30 mouse cellular contexts compared by ENCODE assay signal in genomic region chr5:91118618-91119017, GRCm38 (mm10). TPM values are rescaled to one million over a fixed set of nuclear protein-coding genes. Genes with fewer than 3 reads are reported as not detected.
DNase-seq lines count a peak whose midpoint lies in the region; ATAC-seq and TF ChIP-seq lines count a peak whose summit lies in the region.
"Had no signal": no experiment of that assay in that cellular context is flagged by ENCODE, and none has a peak within 500 bp of the region (broad histone marks: within the 10 kb centered on the region; RNA-seq: fewer than 3 reads in every experiment).

No protein-coding gene starts in this region.

- H3K4me2 ChIP-seq in heart, embryonic 11.5 days: no peak overlapping the region
- no peak overlapping the region for H3K4me2 ChIP-seq in heart, embryonic 14.5 days (ENCODE audit: low read length)
- H3K4me2 ChIP-seq in heart, postnatal 0 days (ENCODE audit: low read depth, low read length): no peak overlapping the region
- H3K4me2 ChIP-seq: hindbrain, embryonic 13.5 days; intestine, embryonic 15.5 days; kidney, embryonic 15.5 days had no signal

- ATAC-seq in heart, embryonic 11.5 days (replicated peaks; ENCODE audit: insufficient number of reproducible peaks, low FRiP score, low TSS enrichment): 0 out of 2 replicates have a peak, but pooled peaks have one; percentile 35
- no peak for ATAC-seq in heart, embryonic 14.5 days (ENCODE audit: insufficient number of reproducible peaks, insufficient read depth, low FRiP score, low read depth)
- peak; percentile 95 for ATAC-seq in heart, postnatal 0 days (ENCODE audit: insufficient read depth, low read depth)
- ATAC-seq in erythroblast, adult 5-6 weeks (replicated peaks; ENCODE audit: low FRiP score, poor library complexity, severe bottlenecking): no peak
- ATAC-seq: forebrain, embryonic 14.5 days; forebrain, postnatal 0 days; hindbrain, embryonic 16.5 days; intestine, embryonic 15.5 days; Patski had no signal

- TF ChIP-seq EP300 in heart, postnatal 0 days (IDR thresholded peaks at IDR 0.05; ENCODE audit: low read depth): no peak

- H3K4me3 ChIP-seq in heart, embryonic 11.5 days (ENCODE audit: low read depth, low read length): no peak overlapping the region
- H3K4me3 ChIP-seq in heart, embryonic 14.5 days (ENCODE audit: control insufficient read depth in 1 of 2, insufficient read depth in 1 of 2, low read depth in 1 of 2, low read length in 2 of 2): no peak overlapping the region
- no peak overlapping the region for H3K4me3 ChIP-seq in heart, postnatal 0 days (ENCODE audit: low read depth, low read length)
- H3K4me3 ChIP-seq: hindbrain, embryonic 10.5 days; hindbrain, embryonic 13.5 days; intestine, embryonic 15.5 days; kidney, embryonic 15.5 days had no signal

- H3K27ac ChIP-seq in heart, embryonic 11.5 days (ENCODE audit: low read depth, low read length): 0 out of 2 replicates have a peak overlapping the region, but pooled peaks have one; percentile 17
- H3K27ac ChIP-seq in heart, embryonic 14.5 days (replicated peaks in 1 of 2; ENCODE audit: control insufficient read depth in 1 of 2, insufficient read depth in 1 of 2, low read depth in 2 of 2, low read length in 2 of 2): peak overlapping the region; percentile 25 to 51
- H3K27ac ChIP-seq in heart, postnatal 0 days (ENCODE audit: low read depth): peak overlapping the region; percentile 65
- H3K27ac ChIP-seq: hindbrain, embryonic 10.5 days; hindbrain, embryonic 13.5 days; intestine, embryonic 15.5 days; kidney, embryonic 15.5 days had no signal

- H3K9ac ChIP-seq in heart, embryonic 11.5 days (ENCODE audit: low read depth, low read length): no peak overlapping the region
- H3K9ac ChIP-seq in heart, embryonic 14.5 days (ENCODE audit: low read length): no peak overlapping the region
- no peak overlapping the region for H3K9ac ChIP-seq in heart, postnatal 0 days (replicated peaks; ENCODE audit: low read depth, low read length)
- H3K9ac ChIP-seq: forebrain, postnatal 0 days; hindbrain, embryonic 13.5 days; intestine, embryonic 15.5 days; kidney, embryonic 15.5 days had no signal

- TF ChIP-seq CTCF in heart, postnatal 0 days (IDR thresholded peaks at IDR 0.05; ENCODE audit: low read depth): no peak

- no peaks in the 10 kb centered on the region for H3K4me1 ChIP-seq in heart, embryonic 11.5 days (ENCODE audit: control insufficient read depth, insufficient read depth, low read length)
- H3K4me1 ChIP-seq in heart, embryonic 14.5 days (ENCODE audit: control insufficient read depth in 2 of 2, insufficient read depth in 2 of 2, low read length in 2 of 2): peaks cover 2 to 9% of the 10 kb centered on the region in 2 experiments
- H3K4me1 ChIP-seq in heart, postnatal 0 days (ENCODE audit: control insufficient read depth, insufficient read depth): no peaks in the 10 kb centered on the region
- H3K4me1 ChIP-seq: hindbrain, embryonic 10.5 days; hindbrain, embryonic 13.5 days; intestine, embryonic 15.5 days; kidney, embryonic 15.5 days had no signal

- H3K36me3 ChIP-seq in heart, embryonic 11.5 days (ENCODE audit: control insufficient read depth, insufficient read depth, low read length): no peaks in the 10 kb centered on the region
- H3K36me3 ChIP-seq in heart, embryonic 14.5 days (ENCODE audit: control insufficient read depth, insufficient read depth, low read length): no peaks in the 10 kb centered on the region
- H3K36me3 ChIP-seq in heart, postnatal 0 days (replicated peaks; ENCODE audit: control insufficient read depth, insufficient read depth, low read length): no peaks in the 10 kb centered on the region
- H3K36me3 ChIP-seq: hindbrain, embryonic 10.5 days; hindbrain, embryonic 13.5 days; intestine, embryonic 15.5 days; kidney, embryonic 15.5 days had no signal

- no peaks in the 10 kb centered on the region for H3K9me3 ChIP-seq in heart, embryonic 11.5 days (replicated peaks; ENCODE audit: control insufficient read depth, low read length)
- H3K9me3 ChIP-seq in heart, embryonic 14.5 days (ENCODE audit: control insufficient read depth, low read length): no peaks in the 10 kb centered on the region
- H3K9me3 ChIP-seq in heart, postnatal 0 days (replicated peaks; ENCODE audit: control insufficient read depth, low read length): no peaks in the 10 kb centered on the region
- H3K9me3 ChIP-seq: hindbrain, embryonic 10.5 days; hindbrain, embryonic 13.5 days; intestine, embryonic 15.5 days; kidney, embryonic 15.5 days had no signal

- no peaks in the 10 kb centered on the region for H3K27me3 ChIP-seq in heart, embryonic 11.5 days (ENCODE audit: control insufficient read depth, insufficient read depth, low read length)
- no peaks in the 10 kb centered on the region for H3K27me3 ChIP-seq in heart, embryonic 14.5 days (ENCODE audit: control insufficient read depth, insufficient read depth, low read length)
- H3K27me3 ChIP-seq in heart, postnatal 0 days (ENCODE audit: control insufficient read depth, insufficient read depth, low read length): no peaks in the 10 kb centered on the region
- H3K27me3 ChIP-seq: hindbrain, embryonic 13.5 days; intestine, embryonic 15.5 days; kidney, embryonic 15.5 days; Patski had no signal

- DNase-seq in heart, adult 8-10 months (ENCODE audit: low spot score): no peak
- no peak for DNase-seq in heart, adult 9 months (ENCODE audit: low spot score in 2 of 2)
- peak; percentile 73 for DNase-seq in heart, postnatal 0 days (ENCODE audit: low spot score)
- no peak for DNase-seq in heart, adult 11 months
- DNase-seq in NIH3T3 (ENCODE audit: low read depth): peak; percentile 25
- DNase-seq: adrenal gland, postnatal 10 days; adrenal gland, postnatal 36 days; cerebellum, adult 18-20 months; cerebellum, adult 9-10 months; cerebellum, postnatal 14 days; forebrain, postnatal 0 days; gastrocnemius, postnatal 25 days; kidney, adult 11 months; kidney, adult 8-10 months had no signal

RNA-seq across cellular contexts. Expression of gene Areg, which starts 20.8 kb away (rescaled TPM):
- polyA plus RNA-seq in heart, embryonic 11.5 days (2014; fragmentation: Nextera tagmentation; extraction: Ambion mirVana): 0.37 TPM in 1 of 2 replicates, not detected in the other
- not detected for total RNA-seq in heart, adult 8-10 months (2022)
- 0.27 TPM in 1 of 2 replicates, not detected in the other for polyA plus RNA-seq in heart, embryonic 14.5 days (2014; fragmentation: Nextera tagmentation; extraction: Ambion mirVana)
- 5.9 TPM in 1 of 2 replicates, not detected in the other for total RNA-seq in heart, postnatal 0 days (2014; rRNA removed; ENCODE audit: low replicate concordance)
- polyA plus RNA-seq in heart, postnatal 0 days (2015; fragmentation: Nextera tagmentation; extraction: Ambion mirVana): 0.19 and 0.29 TPM in 2 replicates
- not detected in 2 replicates for total RNA-seq in erythroblast, adult 5-6 weeks (2015; ENCODE audit: low replicate concordance)
- total RNA-seq in erythroblast, adult 5-6 weeks (2017; ENCODE audit: low replicate concordance): not detected in 2 replicates
- total RNA-seq: adrenal gland, adult 18-20 months; forebrain, postnatal 0 days; gastrocnemius, adult 8-10 months; gastrocnemius, postnatal 25 days had no signal
- polyA plus RNA-seq: embryonic facial prominence, embryonic 11.5 days; forebrain, embryonic 14.5 days; gonadal fat pad, adult 2 months; kidney, embryonic 15.5 days had no signal

RNA-seq across cellular contexts. Expression of gene Ereg, which starts 44.2 kb away (rescaled TPM):
- not detected in 2 replicates for polyA plus RNA-seq in heart, embryonic 11.5 days (2014; fragmentation: Nextera tagmentation; extraction: Ambion mirVana)
- under 1 TPM in 2 of 4 experiments, not detected in 2; 0.09 to 0.11 TPM for total RNA-seq in heart, adult 8-10 months (2022)
- 0.19 TPM in 1 of 2 replicates, not detected in the other for polyA plus RNA-seq in heart, embryonic 14.5 days (2014; fragmentation: Nextera tagmentation; extraction: Ambion mirVana)
- 0.34 TPM in 1 of 2 replicates, not detected in the other for total RNA-seq in heart, postnatal 0 days (2014; rRNA removed; ENCODE audit: low replicate concordance)
- 0.04 and 0.10 TPM in 2 replicates for polyA plus RNA-seq in heart, postnatal 0 days (2015; fragmentation: Nextera tagmentation; extraction: Ambion mirVana)
- total RNA-seq in erythroblast, adult 5-6 weeks (2015; ENCODE audit: low replicate concordance): not detected in 2 replicates
- not detected in 2 replicates for total RNA-seq in erythroblast, adult 5-6 weeks (2017; ENCODE audit: low replicate concordance)
- total RNA-seq: adrenal gland, postnatal 36 days; gastrocnemius, adult 8-10 months; gastrocnemius, postnatal 25 days had no signal
- polyA plus RNA-seq: forebrain, embryonic 11.5 days; forebrain, embryonic 14.5 days; forebrain, postnatal 0 days; frontal cortex, adult 2 months; hindbrain, embryonic 10.5 days; hindbrain, embryonic 13.5 days; hindbrain, embryonic 16.5 days; kidney, embryonic 15.5 days had no signal

Comparison
In these comparisons a context has a peak if more than half of its experiments do, and no peak if none do; other contexts are left out.
1. ATAC-seq: peak in heart, embryonic 11.5 days (single experiment) and heart, postnatal 0 days (single experiment); none in heart, embryonic 14.5 days (single experiment) and erythroblast, adult 5-6 weeks (single experiment).
2. DNase-seq: peak in heart, postnatal 0 days (single experiment) and NIH3T3 (single experiment); none in heart, adult 8-10 months (single experiment), heart, adult 9 months (0 of 2) and heart, adult 11 months (single experiment).
3. Peak in every context shown above with its lines, with median percentiles within 50 percentile points of each other: H3K27ac ChIP-seq.